Mouse (Mus musculus): ENCODE measurements around the gene Tgif2.
"Not testable (repeated sequence)": the region's sequence is repeated elsewhere in the genome, so short reads cannot be mapped to it uniquely, and the experiment has no call there.

Gene Tgif2

GRCm38 (mm10) chr2:156839319-156840191, at the start of gene Tgif2:
TSS of gene Tgif2 (plus strand) at chr2:156840007.
- CTCF ChIA-PET, result interaction anchor here (0.6 to 0.7 kb wide), 3 partner anchors 18 to 732 kb away, joined by 3 to 10 read pairs (median 4); partner anchors contain the start of gene 4930518I15Rik

- CTCF ChIA-PET, result interaction anchor here (0.9 kb wide), 1 partner anchor 12 kb away, joined by 3 read pairs; no protein-coding TSS in a partner anchor
These were observed 41.3 kb upstream of the Tgif2 start for GRCm38 (mm10) chr2:156798516-156798915.

- CTCF ChIA-PET, result no interaction called here
These were observed 38.8 kb upstream of the Tgif2 start for GRCm38 (mm10) chr2:156801045-156801444.

GRCm38 (mm10) chr2:156802116-156802515, 37.7 kb upstream of the Tgif2 start:
- CTCF ChIA-PET, result not testable (repeated sequence)

- CTCF ChIA-PET, result no interaction called here
These were observed 36.0 kb upstream of the Tgif2 start for GRCm38 (mm10) chr2:156803698-156804372.

- CTCF ChIA-PET, result no interaction called here
These were observed 35.2 kb upstream of the Tgif2 start for GRCm38 (mm10) chr2:156804589-156804988.

GRCm38 (mm10) chr2:156806886-156807285, 32.9 kb upstream of the Tgif2 start:
- CTCF ChIA-PET, result no interaction called here

GRCm38 (mm10) chr2:156809579-156809978, 30.2 kb upstream of the Tgif2 start:
- CTCF ChIA-PET, result interaction anchor here (0.8 kb wide), 1 partner anchor 1326 kb away, joined by 9 read pairs; no protein-coding TSS in a partner anchor

- CTCF ChIA-PET, result interaction anchor here (0.7 to 0.9 kb wide), 2 partner anchors 12 to 175 kb away, joined by 3 to 7 read pairs; no protein-coding TSS in a partner anchor
These were observed 29.1 kb upstream of the Tgif2 start for GRCm38 (mm10) chr2:156810716-156811115.

- CTCF ChIA-PET, result interaction anchor here (0.9 kb wide), 1 partner anchor 45 kb away, joined by 4 read pairs; no protein-coding TSS in a partner anchor
These were observed 28.3 kb upstream of the Tgif2 start for GRCm38 (mm10) chr2:156811556-156811955.

GRCm38 (mm10) chr2:156814344-156814801, 25.4 kb upstream of the Tgif2 start:
- CTCF ChIA-PET, result no interaction called here

GRCm38 (mm10) chr2:156814893-156815292, 24.9 kb upstream of the Tgif2 start:
- CTCF ChIA-PET, result no interaction called here

GRCm38 (mm10) chr2:156815412-156815811, 24.4 kb upstream of the Tgif2 start:
- CTCF ChIA-PET, result no interaction called here

- CTCF ChIA-PET, result no interaction called here
These were observed 23.7 kb upstream of the Tgif2 start for GRCm38 (mm10) chr2:156816116-156816515.

- CTCF ChIA-PET, result not testable (repeated sequence)
These were observed 14.7 kb upstream of the Tgif2 start for GRCm38 (mm10) chr2:156825128-156825527.

GRCm38 (mm10) chr2:156834336-156834735, 5.5 kb upstream of the Tgif2 start:
- CTCF ChIA-PET, result no interaction called here

GRCm38 (mm10) chr2:156838839-156839238, 968 bp upstream of the Tgif2 start:
- CTCF ChIA-PET, result interaction anchor here (0.6 kb wide), 2 partner anchors 19 to 731 kb away, joined by 3 to 10 read pairs; partner anchors contain the start of gene 4930518I15Rik

- CTCF ChIA-PET, result interaction anchor here (0.6 to 0.7 kb wide), 2 partner anchors 47 to 277 kb away, joined by 4 to 8 read pairs; no protein-coding TSS in a partner anchor
These were observed 657 bp downstream of the Tgif2 start for GRCm38 (mm10) chr2:156840301-156841027.

- CTCF ChIA-PET, result interaction anchor here (0.6 to 0.9 kb wide), 3 partner anchors 13 to 89 kb away, joined by 3 to 9 read pairs (median 4); partner anchors contain the start of gene 4930518I15Rik
These were observed 1.4 kb downstream of the Tgif2 start for GRCm38 (mm10) chr2:156841028-156841840.
